Mouse (Mus musculus): ENCODE results near the gene Klhl26.

DNA sequence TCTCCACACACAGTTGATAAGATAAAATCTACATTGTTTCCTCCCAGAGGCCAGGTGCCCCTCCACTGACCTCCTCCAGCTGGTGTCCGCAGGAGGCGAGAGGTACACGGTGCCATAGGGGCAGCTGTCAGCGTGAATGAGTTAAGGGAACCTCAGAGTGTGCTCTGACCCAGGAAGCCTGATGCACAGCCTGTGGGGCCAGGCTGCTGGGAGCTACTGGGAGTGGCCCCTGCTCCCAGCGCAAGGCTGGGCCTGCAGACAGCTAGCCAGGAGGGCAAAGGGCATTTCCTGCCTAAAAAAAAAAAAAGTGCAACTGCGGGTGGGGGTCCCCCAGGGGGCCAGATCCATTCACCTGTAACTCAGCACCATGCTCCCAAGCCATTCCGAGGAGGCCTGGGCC is 71.6 kb downstream of the Klhl26 start:
- TF ChIP-seq CTCF (conservative IDR thresholded peaks at IDR 0.05; ENCODE audit: insufficient read depth, insufficient read length, low read depth, low read length) (no peak), POLR2A (IDR thresholded peaks at IDR 0.05; ENCODE audit: low read depth, low read length) (no peak)
